In the genomic region with DNA sequence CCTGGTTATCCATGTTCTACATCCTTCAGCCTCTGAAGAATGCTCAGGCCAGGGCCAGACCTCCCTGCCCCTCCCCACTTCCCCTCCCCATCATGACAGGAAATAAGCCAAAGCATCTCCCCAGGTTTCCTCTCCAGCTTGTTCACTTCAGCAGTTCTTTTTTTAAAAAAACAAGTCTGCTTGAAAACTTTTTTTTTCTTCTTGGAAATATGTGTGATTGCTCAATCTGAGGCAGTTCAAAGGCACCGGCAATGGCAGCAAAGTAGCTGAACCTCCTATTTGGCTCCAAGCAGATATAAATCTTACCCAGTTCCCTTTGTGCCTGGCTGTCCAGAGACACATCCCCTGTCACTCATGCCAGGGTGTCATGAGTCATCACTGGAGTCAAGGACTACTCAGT, we compare ENCODE assay signal across 7 mouse cellular contexts. TPM values are rescaled to one million over a fixed set of nuclear protein-coding genes. Genes with fewer than 3 reads are reported as not detected.
DNase-seq lines count a peak whose midpoint lies in the region; ATAC-seq lines count a peak whose summit lies in the region.

No protein-coding gene starts in this region.

- no peak overlapping the region for H3K4me2 ChIP-seq in kidney, embryonic 16.5 days (replicated peaks; ENCODE audit: low read depth, low read length)
- no peak overlapping the region for H3K4me2 ChIP-seq in stomach, embryonic 16.5 days (ENCODE audit: low read depth, low read length)

- H3K27ac ChIP-seq in kidney, embryonic 16.5 days (ENCODE audit: low read length) = peak overlapping the region; percentile 79
- no peak overlapping the region for H3K27ac ChIP-seq in stomach, embryonic 16.5 days (ENCODE audit: low read length)
- H3K27ac ChIP-seq in hindbrain, embryonic 10.5 days = no peak overlapping the region

- 22% methylated on average over 1 of the region's 1 CpGs for WGBS in kidney, embryonic 16.5 days
- WGBS in stomach, embryonic 16.5 days = 38% methylated on average over 1 of the region's 1 CpGs
- WGBS in hindbrain, embryonic 10.5 days = 89% methylated on average over 1 of the region's 1 CpGs

- no peak for ATAC-seq in megakaryocyte, adult 5-6 weeks (ENCODE audit: poor library complexity, severe bottlenecking)
- ATAC-seq in kidney, embryonic 16.5 days (ENCODE audit: low FRiP score, low TSS enrichment) = peak; percentile 35; the same call in 1 of the 2 replicates
- peak; percentile 26; the same call in 1 of the 2 replicates for ATAC-seq in stomach, embryonic 16.5 days (ENCODE audit: insufficient read depth, low FRiP score)

- peaks cover 100% of the 10 kb centered on the region for H3K4me1 ChIP-seq in megakaryocyte, embryonic 14.5 days
- H3K4me1 ChIP-seq in kidney, embryonic 16.5 days (ENCODE audit: insufficient read depth, low read length) = peaks cover 15% of the 10 kb centered on the region; the same call in 1 of the 2 replicates
- peaks cover 8% of the 10 kb centered on the region for H3K4me1 ChIP-seq in stomach, embryonic 16.5 days (ENCODE audit: control insufficient read depth, insufficient read depth, low read length)
- peaks cover 9% of the 10 kb centered on the region; the same call in 1 of the 2 replicates for H3K4me1 ChIP-seq in hindbrain, embryonic 10.5 days (replicated peaks)

- H3K36me3 ChIP-seq in megakaryocyte, embryonic 14.5 days (replicated peaks; ENCODE audit: low read length) = peaks cover 96% of the 10 kb centered on the region
- no peaks in the 10 kb centered on the region for H3K36me3 ChIP-seq in kidney, embryonic 16.5 days (ENCODE audit: insufficient read depth, low read length)
- H3K36me3 ChIP-seq in stomach, embryonic 16.5 days (ENCODE audit: control insufficient read depth, insufficient read depth, low read length) = no peaks in the 10 kb centered on the region
- no peaks in the 10 kb centered on the region for H3K36me3 ChIP-seq in hindbrain, embryonic 10.5 days

- H3K9me3 ChIP-seq in megakaryocyte, embryonic 14.5 days = no peaks in the 10 kb centered on the region
- H3K9me3 ChIP-seq in kidney, embryonic 16.5 days (ENCODE audit: low read length) = no peaks in the 10 kb centered on the region
- H3K9me3 ChIP-seq in stomach, embryonic 16.5 days (replicated peaks; ENCODE audit: control insufficient read depth, low read length) = no peaks in the 10 kb centered on the region
- H3K9me3 ChIP-seq in hindbrain, embryonic 10.5 days = no peaks in the 10 kb centered on the region

- H3K4me3 ChIP-seq in megakaryocyte, embryonic 14.5 days (replicated peaks) = peak overlapping the region; percentile 80
- H3K4me3 ChIP-seq in kidney, embryonic 16.5 days (ENCODE audit: low read length) = no peak overlapping the region
- H3K4me3 ChIP-seq in stomach, embryonic 16.5 days (replicated peaks; ENCODE audit: low read length) = no peak overlapping the region
- no peak overlapping the region for H3K4me3 ChIP-seq in hindbrain, embryonic 10.5 days

- H3K9ac ChIP-seq in kidney, embryonic 16.5 days (replicated peaks; ENCODE audit: low read length) = no peak overlapping the region
- H3K9ac ChIP-seq in stomach, embryonic 16.5 days (ENCODE audit: low read length) = no peak overlapping the region

- DNase-seq in adrenal gland, adult 8-10 months = peak; percentile 77
- DNase-seq in hindbrain, embryonic 10.5 days (ENCODE audit: low spot score) = no peak
- no peak for DNase-seq in c-Kit-positive CD71-positive TER-119-positive erythroid progenitor cells, embryonic 14.5 days (ENCODE audit: low spot score)

- H3K27me3 ChIP-seq in megakaryocyte, embryonic 14.5 days (replicated peaks) = no peaks in the 10 kb centered on the region
- H3K27me3 ChIP-seq in kidney, embryonic 16.5 days (ENCODE audit: insufficient read depth, low read length) = no peaks in the 10 kb centered on the region
- no peaks in the 10 kb centered on the region for H3K27me3 ChIP-seq in stomach, embryonic 16.5 days (ENCODE audit: control insufficient read depth, insufficient read depth, low read length)
- no peaks in the 10 kb centered on the region for H3K27me3 ChIP-seq in hindbrain, embryonic 10.5 days (ENCODE audit: insufficient read depth, poor library complexity, severe bottlenecking)

RNA-seq across cellular contexts. Expression of gene Mrvi1, which starts 29.1 kb away (rescaled TPM):
- 142 and 149 TPM in 2 replicates for polyA plus RNA-seq in megakaryocyte, embryonic 14.5 days (2012; ENCODE audit: insufficient read depth, low replicate concordance)
- 0.02 and 0.32 TPM in 2 replicates for total RNA-seq in megakaryocyte, adult 5-6 weeks (2015)
- total RNA-seq in megakaryocyte, adult 5-6 weeks (2017) = 0.04 TPM in 1 of 2 replicates, not detected in the other
- total RNA-seq in adrenal gland, adult 8-10 months (2022) = 10 to 100 TPM; 11.5 to 16.7 (median 13.7) TPM
- 13.3 and 15.9 TPM in 2 replicates for polyA plus RNA-seq in kidney, embryonic 16.5 days (2015; fragmentation: Nextera tagmentation; extraction: Ambion mirVana)
- 23.1 and 26.5 TPM in 2 replicates for polyA plus RNA-seq in stomach, embryonic 16.5 days (2015; fragmentation: Nextera tagmentation; extraction: Ambion mirVana)
- 0.93 and 1.3 TPM in 2 replicates for polyA plus RNA-seq in hindbrain, embryonic 10.5 days (2016; fragmentation: Nextera tagmentation; extraction: Ambion mirVana)
